Mouse (Mus musculus) spleen, postnatal 10 days (tissue): Measurements from ENCODE around the gene Car5a.

Source experiments
- DNase-seq, 2 experiments: peaks; one replicate each; pipeline ENCODE4 v3.0.0; 2021 to 2022; ENCODE audit warnings: low spot score in 2 of 2

The Car5a gene

GRCm38 (mm10) chr8:121880818-121881217 lies 63.9 kb downstream of the Car5a start:
- DNase-seq = no peak

- no peak for DNase-seq
These were observed 65.0 kb downstream of the Car5a start for GRCm38 (mm10) chr8:121879712-121880111.

DNA sequence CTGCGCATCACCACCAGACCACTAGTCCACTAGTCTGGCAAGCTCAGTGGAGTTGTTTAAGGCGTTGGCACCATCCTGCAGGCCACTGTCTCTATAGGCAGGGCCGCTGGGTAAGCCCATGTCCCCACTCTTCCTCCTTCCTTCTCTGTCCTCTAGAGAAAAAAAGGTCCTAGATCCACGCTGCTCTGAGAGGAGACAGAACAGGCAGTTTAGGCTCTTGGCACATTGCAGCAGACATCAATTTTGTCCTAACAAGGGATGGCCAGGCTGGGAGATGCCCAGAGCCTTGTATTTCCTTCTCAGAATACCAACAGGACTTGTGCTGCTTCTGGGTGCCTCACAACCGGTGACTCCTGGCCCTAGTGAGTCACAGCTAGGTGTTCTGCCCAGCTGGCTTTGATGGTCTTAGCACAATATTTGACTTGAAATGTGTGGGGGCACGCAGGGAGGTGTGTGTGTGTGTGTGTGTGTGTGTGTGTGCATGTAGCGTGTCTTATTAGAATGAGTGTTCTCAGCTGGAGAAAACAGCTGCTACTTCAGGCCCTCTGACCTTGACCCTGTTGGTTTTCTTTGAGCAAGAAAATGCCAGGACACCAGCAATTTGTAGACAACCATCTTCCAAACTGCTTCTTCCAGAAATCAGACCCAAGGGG lies 66.8 kb downstream of the Car5a start:
- DNase-seq = no peak

- DNase-seq = no peak
These were observed 67.5 kb downstream of the Car5a start for GRCm38 (mm10) chr8:121877212-121877611.

GRCm38 (mm10) chr8:121875517-121875916 lies 69.2 kb downstream of the Car5a start:
- no peak for DNase-seq

DNA sequence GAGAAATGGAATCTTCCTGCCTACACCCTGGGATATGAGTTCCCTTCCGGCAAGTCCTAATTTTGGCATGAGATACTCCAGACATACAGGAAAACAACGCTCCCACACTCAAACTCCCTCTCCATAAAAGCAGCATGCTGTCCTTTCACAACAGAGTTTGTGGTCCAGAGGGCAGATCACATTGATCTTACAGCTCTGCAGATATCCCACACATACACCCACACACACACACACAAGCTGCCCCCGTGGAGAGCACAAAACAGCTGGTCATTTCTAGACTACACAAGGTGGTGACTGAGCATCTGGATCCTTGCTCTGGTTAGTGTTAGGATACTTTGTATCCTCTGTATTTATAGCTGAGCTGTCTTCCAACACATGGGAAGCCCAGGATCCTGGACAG lies 69.7 kb downstream of the Car5a start:
- DNase-seq = no peak

DNA sequence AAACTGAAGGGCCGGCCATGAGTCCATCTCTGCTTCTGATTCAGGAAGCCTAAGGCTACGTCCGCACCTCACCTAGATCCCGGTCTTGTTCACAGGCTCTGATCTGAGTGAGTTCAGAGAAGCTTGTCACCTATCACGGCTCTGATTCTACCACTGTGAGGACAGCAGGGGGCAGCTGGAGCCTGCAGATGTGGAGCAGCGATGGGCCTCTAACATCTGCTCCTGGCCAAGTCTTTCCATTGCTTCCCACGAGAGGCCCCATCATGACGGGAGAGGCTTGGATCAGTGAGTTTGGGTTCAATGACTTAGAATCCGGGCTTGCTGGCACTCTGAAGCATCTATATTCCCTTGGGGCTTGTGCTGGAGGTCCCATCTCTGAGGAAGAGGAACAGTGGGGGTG lies 70.7 kb downstream of the Car5a start:
- DNase-seq = peak; percentile 30 to 61

DNA sequence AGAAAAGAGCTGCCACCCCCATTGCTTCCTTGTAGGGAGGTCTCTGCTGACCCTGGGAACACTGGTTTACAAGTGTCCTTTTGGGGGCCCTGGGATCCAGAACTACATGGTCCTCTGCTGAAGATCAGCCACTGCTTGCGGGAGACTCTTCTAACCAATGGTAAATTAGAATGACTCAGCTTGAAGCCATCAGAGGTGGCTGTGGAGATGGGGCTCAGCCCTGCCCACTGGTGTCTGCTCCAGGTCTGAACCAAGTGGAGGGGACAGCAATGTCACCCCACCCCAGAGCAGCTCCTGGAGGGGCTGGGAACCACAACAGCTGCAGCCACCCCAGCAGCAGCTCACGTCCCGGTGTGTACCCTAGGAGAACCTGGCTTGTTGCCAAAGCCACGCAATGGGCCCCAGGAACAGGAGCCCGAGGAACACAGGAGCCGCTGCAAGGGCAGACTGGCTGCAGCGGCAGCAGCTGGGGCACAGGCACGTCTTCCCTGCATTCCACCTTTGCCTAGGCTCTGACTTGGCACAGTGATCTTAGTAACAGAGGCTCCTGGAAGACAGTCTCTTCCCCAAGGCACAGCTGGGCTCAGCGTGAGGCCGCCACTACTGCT lies 72.8 kb downstream of the Car5a start:
- no peak for DNase-seq

- DNase-seq = no peak
These were observed 74.5 kb downstream of the Car5a start for GRCm38 (mm10) chr8:121870190-121870589.

GRCm38 (mm10) chr8:121868896-121869295 lies 75.8 kb downstream of the Car5a start:
- no peak for DNase-seq

- DNase-seq = no peak
These were observed 76.5 kb downstream of the Car5a start for GRCm38 (mm10) chr8:121868196-121868595.
